Mouse (Mus musculus): ENCODE measurements around the gene Dtx4.

The Dtx4 gene

DNA sequence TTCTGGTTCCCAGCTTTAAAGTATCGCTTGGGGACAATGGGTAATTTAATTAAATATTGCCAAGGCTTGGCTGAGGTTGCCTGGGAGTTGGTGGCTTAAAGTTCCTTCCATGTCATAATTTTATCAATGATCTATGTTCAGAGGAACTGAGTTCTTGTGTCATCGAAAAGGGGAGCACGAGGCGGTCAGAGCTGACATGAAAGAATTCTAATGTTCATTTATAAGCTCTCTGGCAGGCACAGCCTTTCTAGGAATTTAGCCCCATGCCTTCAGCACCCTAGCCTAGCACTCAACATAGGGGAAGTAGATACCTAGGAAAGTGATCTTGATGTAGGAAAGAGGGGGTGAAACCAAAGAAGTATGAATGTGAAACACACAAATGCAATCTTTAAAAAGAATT lies 2.9 kb downstream of the Dtx4 start:
- POLR2A ChIA-PET, result interaction anchor here in 1 of 4 experiments (1.8 kb wide), 1 partner anchor 10 kb away, joined by 8 read pairs; no protein-coding TSS in a partner anchor
- CTCF ChIA-PET, result interaction anchor here in 2 of 4 experiments (0.6 to 0.7 kb wide), 2 partner anchors 13 to 1359 kb away, joined by 3 to 5 read pairs; no protein-coding TSS in a partner anchor

DNA sequence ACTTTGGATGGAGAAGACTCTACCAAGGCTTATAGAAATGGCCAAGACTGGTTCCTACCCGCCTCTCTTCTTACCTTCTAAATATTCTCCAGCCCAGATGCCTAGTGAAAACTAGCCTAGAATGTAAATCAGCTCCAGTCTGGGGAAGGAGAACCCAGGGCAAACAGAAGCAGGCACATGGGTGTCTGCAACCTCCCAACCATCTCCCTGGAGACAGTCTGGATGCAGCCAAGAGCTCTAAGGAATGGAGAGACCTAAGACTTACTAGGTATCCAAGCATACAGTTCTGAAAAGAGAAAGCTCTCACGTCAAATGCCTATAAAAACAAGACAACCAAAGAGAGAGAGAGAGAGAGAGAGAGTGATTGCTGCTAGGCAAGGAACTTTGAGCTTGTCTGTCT lies 3.3 kb downstream of the Dtx4 start:
- POLR2A ChIA-PET, result no interaction called here
- CTCF ChIA-PET, result interaction anchor here in 2 of 4 experiments (0.6 to 0.7 kb wide), 2 partner anchors 13 to 1360 kb away, joined by 3 to 5 read pairs; no protein-coding TSS in a partner anchor

DNA sequence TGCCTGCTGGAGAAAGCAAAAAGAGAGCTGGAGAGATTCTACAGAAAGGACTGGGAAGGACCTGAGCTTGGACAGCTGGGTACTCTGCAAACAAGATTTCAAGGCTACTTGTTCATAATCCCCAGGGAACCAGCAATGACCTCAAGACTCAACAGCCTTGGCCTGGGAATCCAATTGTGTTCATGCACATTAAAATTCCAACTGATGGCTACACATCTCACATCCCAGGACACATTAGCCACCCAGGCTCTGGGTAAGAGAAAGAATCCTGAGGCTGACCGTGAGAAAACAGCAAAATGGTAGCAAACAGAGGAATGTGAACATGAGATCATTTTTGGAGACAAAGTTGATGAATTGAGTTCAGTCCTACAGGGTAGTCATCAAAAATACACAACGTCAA lies 5.0 kb downstream of the Dtx4 start:
- ChIA-PET CTCF (no interaction called here), POLR2A (interaction anchor here in 1 of 4 experiments (0.5 kb wide), 1 partner anchor 299 kb away, joined by 5 read pairs; no protein-coding TSS in a partner anchor)

DNA sequence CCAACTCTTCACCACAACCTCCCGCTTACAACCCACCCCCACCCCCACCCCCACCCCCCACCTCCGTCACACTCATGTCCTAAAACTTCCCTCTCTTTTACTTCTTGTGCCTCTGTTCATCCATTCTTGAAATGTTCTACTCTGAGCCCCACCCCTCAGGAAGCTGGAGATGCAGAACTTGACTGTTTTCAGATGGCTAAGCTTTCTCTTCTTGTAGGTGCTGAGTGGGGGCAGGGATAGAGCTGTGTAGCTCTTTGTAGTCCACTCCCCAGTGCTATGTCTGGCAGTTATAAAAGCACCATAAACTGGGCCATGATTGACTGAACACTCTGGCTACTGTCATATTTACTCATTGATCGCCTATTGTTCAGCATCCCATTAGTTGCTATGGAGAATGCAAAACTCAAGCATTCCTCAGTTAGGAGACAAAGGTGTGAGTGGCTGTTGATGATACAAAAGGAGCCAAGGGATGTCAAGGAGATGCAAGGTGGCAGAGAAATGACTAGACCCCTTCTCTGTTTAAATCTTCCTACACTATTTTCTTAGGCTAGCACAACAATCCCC lies 6.2 kb downstream of the Dtx4 start:
- ChIA-PET POLR2A (interaction anchor here in 2 of 4 experiments (0.6 kb wide), 2 partner anchors 26 to 43 kb away, joined by 3 to 7 read pairs; no protein-coding TSS in a partner anchor), CTCF (interaction anchor here in 2 of 4 experiments (0.5 to 0.6 kb wide), 2 partner anchors 137 to 674 kb away, joined by 3 to 5 read pairs; no protein-coding TSS in a partner anchor)

DNA sequence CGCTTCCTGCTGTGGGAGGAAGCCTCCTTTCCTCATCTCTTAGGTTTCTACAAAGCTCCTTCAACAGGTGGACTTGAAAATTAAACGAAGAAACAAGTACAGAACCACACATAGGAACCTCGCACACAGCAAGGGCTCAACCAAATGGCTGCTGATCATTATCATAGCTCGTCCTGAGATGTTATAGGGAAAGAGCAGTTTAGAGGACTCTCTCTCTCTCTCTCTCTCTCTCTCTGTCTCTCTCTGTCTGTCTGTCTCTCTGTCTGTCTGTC lies 7.1 kb downstream of the Dtx4 start:
- POLR2A ChIA-PET, result interaction anchor here in 1 of 4 experiments (0.6 kb wide), 1 partner anchor 242 kb away, joined by 4 read pairs; no protein-coding TSS in a partner anchor

DNA sequence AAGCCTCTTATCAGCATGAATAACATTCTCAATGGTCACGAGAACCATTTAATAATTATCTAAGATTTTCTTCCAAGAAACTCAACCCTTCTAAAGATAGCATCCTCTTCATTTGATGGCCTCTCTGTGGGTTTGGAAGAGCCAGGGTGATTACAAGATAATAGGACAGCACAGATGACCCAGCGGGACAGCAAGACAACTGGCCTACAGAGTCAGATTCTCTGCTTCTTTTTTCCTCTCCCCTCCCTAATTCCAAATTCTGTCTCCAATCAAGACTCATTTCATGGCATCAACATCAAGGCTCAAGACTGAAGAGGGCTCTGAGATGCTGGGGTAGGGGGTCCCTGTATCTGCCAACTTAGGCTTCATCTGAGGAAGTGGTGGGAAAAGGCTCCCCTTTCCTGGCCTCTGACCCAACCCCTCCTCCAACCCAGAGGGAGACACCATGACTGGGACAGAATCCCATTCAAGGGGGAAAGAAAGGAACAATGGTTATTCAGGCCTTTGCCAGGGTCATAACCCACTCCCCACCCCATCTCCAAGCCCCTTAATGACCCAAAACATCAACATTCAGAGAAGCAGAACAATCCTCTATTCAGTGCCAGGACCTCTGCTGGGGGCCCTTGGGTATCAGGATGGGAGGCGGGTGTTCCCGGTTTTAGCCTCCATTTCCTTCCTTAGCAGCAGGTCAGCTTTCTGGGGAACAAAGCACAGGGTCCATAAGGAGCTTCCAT lies 7.6 kb downstream of the Dtx4 start:
- ChIA-PET CTCF (interaction anchor here in 1 of 4 experiments (0.6 kb wide), 1 partner anchor 17 kb away, joined by 8 read pairs; no protein-coding TSS in a partner anchor), POLR2A (no interaction called here)

More for the DNA sequence above, 7.1 kb downstream of the Dtx4 start:
- CTCF ChIA-PET, result no interaction called here

DNA sequence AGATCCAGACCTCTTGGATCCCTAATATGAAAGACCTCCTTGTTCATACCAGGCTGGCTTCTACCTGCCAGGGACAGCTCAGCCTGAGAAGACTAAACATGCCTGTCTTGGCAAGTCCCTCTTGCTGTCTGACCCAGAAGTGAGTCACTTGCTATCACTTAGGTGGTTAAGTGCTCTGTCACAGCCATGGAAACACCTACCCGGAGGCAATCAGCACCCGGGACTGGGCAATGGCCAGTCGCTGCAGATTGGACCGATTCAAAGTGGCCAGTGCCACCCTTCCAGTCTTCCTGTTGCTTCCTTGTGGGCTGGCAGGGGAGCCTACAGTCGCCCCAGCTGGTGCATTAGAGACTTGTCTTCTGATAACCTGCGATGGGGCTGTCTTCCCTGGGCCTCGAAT lies 9.6 kb downstream of the Dtx4 start:
- POLR2A ChIA-PET, result interaction anchor here in 1 of 4 experiments (4.4 kb wide), 1 partner anchor 10 kb away, joined by 21 read pairs; the partner anchor contains the start of gene Dtx4

DNA sequence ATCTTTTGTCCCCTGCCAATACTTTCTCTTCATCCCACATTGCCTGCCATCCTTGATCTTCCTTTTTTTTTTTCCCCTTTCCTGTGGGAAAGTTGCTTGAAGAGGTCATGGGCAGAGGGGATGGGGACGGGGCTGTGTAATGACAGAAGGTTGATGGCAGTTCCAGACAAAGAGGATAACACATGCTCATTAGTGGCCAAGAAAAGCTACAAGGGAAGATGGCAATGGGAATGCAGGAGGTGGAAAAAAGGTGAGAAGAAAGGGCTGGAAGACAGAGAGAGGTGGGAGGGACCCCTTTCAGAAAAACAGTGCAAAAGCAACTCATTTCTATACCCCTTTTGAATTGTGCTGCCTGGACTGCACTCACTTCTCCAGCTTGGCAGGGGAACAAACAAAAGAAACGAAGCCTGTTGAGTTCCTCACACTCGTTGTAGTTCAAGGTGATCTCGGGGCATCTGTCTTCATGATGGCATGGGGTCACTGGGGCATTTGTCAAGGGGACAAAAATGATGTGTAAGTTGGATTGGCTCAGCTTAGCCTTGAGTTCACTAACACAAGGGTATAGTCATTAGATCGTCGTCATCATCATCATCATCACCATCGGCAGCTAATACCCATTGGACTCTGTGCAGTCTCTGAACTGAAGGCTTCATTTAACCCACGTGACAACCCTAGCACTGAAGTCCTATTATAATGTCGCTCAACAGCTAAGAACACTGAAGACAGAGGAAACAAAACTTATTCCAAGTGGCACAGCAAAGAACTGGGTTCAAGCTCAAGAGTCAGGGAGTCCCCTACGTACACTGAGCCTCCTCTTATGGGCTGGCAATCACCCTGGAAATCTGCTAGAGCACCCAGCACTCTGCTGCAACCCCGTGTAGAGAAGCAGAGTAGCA lies 11.3 kb downstream of the Dtx4 start:
- POLR2A ChIA-PET, result interaction anchor here in 2 of 4 experiments (0.8 to 4.4 kb wide), 2 partner anchors 9 to 11 kb away, joined by 4 to 21 read pairs; partner anchors contain the start of gene Dtx4 (in 1 of the 2)
- CTCF ChIA-PET, result interaction anchor here in 1 of 4 experiments (0.7 kb wide), 1 partner anchor 12 kb away, joined by 4 read pairs; no protein-coding TSS in a partner anchor

More for the DNA sequence above, 9.6 kb downstream of the Dtx4 start:
- CTCF ChIA-PET, result no interaction called here

DNA sequence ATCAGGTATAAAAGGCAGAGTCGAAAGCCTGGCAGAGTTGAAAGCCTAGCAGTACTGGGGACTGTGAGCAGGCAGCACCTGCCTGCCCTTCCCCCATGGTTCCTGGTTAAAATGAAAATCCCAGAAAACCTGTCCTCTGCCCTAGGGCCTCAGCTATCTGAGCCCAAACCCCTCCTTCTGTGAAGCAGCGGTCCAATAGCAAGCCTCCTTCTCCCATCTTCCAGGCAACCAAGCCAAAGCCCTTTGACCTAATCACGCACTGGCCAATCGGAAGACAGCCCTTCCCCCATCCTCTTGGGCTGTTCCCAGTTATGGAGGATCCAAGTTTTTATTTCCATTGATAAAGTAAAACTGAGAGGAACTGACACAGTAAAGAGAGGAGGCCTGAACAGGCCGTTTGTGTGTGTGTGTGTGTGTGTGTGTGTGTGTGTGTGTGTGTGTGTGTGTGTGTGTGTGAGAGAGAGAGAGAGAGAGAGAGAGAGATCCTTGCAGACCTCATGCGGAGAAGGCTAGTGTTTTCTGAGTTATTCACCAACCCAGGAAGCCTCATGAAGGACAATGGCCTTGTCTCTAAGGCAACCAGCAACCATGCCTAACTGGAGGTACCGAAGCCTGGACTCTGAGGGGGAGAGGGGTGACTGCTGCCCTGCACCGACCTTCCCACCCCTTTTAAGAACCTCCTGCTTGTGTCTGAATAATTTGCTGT lies 12.1 kb downstream of the Dtx4 start:
- ChIA-PET CTCF (interaction anchor here in 3 of 4 experiments (0.6 to 2.3 kb wide), 9 partner anchors 12 to 108 kb away, joined by 3 to 29 read pairs (median 6); partner anchors contain the start of gene Dtx4 (in 2 of the 3)), POLR2A (interaction anchor here (0.6 to 4.4 kb wide), 11 partner anchors 10 to 477 kb away, joined by 3 to 21 read pairs (median 5); partner anchors contain the start of genes Dtx4 (in 2 of the 4) and Olfr1441 (in 1 of the 4))

DNA sequence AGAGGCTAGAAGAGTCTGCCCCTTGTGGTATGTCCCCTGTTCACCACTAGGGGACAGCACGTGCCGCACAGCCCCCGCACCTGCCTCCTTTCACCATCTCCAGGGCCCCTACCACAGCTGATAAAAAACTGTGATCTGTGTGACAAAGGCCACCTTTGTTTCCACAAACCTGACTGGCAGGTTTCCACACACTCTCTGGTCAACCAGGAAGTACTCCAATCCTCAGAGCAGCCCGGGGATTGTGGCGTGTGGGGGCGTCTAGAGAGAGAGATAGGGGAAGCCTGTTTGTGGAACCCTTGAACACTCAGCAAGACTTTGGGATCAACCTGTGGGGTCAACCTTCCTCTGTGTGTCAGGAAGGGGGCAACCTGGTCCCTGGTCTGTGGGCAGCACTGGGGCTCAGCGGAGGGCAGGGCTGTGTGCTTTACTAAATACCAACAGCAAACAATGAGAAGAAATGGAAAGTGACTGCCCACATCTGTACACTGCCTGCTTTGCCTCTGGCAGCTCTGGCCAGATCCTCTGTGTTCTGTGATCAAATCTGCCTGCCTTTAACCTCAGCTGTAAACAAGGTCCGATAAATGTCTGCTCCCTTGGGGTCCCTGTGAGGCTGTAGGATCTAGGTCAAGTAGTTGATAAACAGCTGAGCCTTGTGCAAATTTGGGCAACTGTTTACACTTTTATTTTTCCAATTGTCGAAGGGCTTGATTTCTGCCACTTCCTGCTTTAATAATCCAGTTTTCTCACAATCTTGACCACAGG lies 12.9 kb downstream of the Dtx4 start:
- CTCF ChIA-PET, result interaction anchor here in 2 of 4 experiments (0.5 to 2.3 kb wide), 12 partner anchors 12 to 166 kb away, joined by 3 to 29 read pairs (median 4); partner anchors contain the start of gene Dtx4 (in 2 of the 2)
- POLR2A ChIA-PET, result interaction anchor here (0.6 to 4.4 kb wide), 15 partner anchors 11 to 1594 kb away, joined by 3 to 21 read pairs (median 4); partner anchors contain the start of gene Dtx4 (in 2 of the 4)

DNA sequence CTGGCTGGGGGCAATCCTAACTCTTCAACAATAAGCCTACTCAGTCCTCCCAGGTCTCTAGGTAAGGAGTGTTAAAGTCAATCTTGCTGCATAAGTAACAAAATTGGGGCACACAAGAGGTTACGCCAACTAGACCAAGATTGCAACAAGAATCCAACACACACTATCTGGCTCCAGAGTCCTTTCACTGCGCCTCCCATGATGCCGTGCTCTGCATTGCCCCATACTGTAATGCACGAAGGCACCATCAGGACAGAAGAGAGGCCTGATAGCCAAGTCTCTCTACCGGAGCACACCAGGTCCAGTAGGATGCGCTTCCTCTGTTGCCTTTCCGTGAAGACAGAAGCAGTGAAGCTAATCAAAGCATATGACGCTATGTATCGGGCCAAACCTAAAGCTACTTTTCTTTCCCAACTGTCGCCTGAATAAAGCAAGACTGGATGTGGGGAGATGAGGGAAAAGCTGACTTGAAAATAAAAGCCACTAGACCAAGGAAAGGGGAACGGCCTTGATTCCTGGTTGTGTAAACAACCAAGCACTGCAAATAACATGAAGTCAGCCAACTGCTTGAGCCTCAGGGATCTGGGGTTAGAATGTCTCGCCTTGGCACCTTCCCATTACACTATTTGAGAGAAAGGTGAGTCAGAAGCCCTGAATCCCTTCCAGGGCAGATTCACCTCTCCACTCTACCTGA lies 13.6 kb downstream of the Dtx4 start:
- ChIA-PET POLR2A (interaction anchor here in 3 of 4 experiments (0.6 to 4.4 kb wide), 9 partner anchors 12 to 109 kb away, joined by 3 to 21 read pairs (median 5); partner anchors contain the start of gene Dtx4 (in 2 of the 3)), CTCF (interaction anchor here in 2 of 4 experiments (1.0 to 2.3 kb wide), 8 partner anchors 11 to 104 kb away, joined by 3 to 29 read pairs (median 6); partner anchors contain the start of gene Dtx4 (in 2 of the 2))

DNA sequence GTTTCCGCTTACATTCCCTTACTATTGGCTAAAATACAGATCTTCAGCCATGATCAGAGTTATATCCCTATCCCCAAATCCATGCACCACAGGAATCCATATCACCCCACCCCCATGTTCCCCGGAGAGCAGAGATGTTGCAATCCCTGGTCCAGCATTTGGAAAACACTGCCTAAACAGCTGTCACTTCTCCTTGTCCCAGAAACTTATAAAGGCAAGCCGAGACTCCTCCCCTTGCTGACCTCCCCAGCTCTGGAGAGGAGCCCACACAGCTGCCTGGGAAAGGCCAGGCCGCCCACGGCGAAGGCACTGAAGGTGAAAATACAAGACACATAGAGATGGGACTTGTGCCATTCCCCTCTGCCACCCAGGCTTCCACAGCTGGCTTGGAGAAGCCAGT lies 14.4 kb downstream of the Dtx4 start:
- CTCF ChIA-PET, result interaction anchor here in 1 of 4 experiments (0.8 to 2.1 kb wide), 2 partner anchors 15 to 31 kb away, joined by 3 to 6 read pairs; no protein-coding TSS in a partner anchor
- POLR2A ChIA-PET, result interaction anchor here in 1 of 4 experiments (2.4 kb wide), 1 partner anchor 13 kb away, joined by 8 read pairs; no protein-coding TSS in a partner anchor

DNA sequence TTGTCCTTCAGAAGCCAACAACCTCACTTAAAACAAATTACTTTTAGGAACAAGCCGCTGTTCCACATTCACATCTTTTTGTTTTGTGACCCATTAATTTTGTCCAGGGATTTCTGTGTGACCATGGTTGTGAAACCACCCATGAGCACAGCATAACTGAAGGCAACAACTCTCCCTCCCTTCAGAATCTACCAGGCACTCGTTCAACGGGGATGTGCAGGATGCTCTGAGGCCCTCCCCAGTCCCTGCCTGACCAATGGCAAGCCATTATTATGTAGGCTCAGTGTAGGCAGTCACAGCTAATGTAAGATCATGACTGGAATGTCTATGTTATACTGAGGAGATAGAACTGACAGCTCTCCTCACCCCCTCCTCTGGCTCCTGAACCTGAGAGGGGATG lies 15.6 kb downstream of the Dtx4 start:
- ChIA-PET CTCF (interaction anchor here in 1 of 4 experiments (0.6 kb wide), 1 partner anchor 16 kb away, joined by 3 read pairs; the partner anchor contains the start of gene Dtx4), POLR2A (interaction anchor here in 2 of 4 experiments (0.6 to 0.9 kb wide), 2 partner anchors 14 to 256 kb away, joined by 3 read pairs; no protein-coding TSS in a partner anchor)

DNA sequence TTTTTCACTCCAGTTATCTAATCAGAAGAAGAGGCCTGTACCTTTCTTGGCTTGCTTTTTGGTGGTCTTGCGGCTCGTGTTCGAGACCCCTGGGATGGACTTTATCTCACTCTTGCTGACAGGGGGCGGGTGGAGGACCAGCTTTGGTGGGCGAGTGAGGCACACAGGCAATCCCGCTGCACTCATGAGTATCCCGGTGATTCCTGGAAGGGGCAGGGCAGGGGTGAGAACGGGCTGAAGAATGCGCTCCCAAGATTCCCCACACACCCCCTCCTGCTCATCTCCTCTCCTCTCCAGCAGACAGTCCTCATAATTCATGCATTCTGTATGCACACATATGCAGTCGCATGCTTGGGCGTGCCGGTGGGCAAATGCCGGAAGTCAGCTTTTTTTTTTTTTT lies 16.0 kb downstream of the Dtx4 start:
- CTCF ChIA-PET, result interaction anchor here in 2 of 4 experiments (0.6 kb wide), 2 partner anchors 13 to 16 kb away, joined by 3 read pairs; partner anchors contain the start of gene Dtx4 (in 1 of the 2)
- POLR2A ChIA-PET, result interaction anchor here in 2 of 4 experiments (0.6 to 0.9 kb wide), 2 partner anchors 14 to 256 kb away, joined by 3 read pairs; no protein-coding TSS in a partner anchor

DNA sequence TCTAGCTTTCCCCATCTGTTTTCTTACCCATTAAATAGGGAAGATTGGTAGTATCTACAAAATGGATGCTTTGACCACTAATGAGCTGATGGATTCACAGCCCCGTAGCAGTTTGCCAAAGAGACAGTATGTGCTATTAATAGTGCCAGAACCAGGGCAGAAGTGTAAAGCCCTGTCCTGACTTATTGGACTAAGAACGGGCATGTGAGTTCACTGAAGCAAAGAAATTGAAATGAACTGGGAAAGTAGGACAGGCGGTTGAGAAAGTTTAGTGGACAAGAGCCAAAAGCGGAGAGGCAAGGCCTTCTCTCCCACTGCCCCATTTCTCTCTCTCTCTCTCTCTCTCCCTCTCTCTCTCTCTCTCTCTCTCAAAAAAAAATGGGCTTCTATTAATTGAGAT lies 17.0 kb downstream of the Dtx4 start:
- ChIA-PET POLR2A (interaction anchor here in 1 of 4 experiments (1.1 kb wide), 2 partner anchors 11 to 57 kb away, joined by 3 to 4 read pairs; no protein-coding TSS in a partner anchor), CTCF (no interaction called here)

DNA sequence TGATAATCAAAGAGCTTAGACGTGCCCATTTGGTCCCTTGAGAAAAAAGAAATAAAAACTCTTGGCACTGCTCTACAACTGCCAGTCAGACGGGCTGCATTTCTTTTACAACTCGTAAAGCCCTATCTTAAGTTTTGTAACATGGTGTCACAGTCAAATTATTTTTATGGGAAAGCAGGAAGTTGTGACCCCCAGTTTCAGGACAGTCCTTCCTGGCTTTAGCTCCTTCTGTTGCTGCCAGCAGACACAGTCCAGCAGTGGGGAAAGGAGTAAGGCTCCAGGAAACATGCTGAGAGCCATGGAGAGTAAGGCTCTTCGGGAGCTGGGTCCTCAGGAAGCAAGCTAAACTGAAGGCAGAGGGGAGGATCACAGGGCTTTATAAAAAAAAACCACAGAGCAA lies 17.5 kb downstream of the Dtx4 start:
- ChIA-PET POLR2A (interaction anchor here in 1 of 4 experiments (1.1 kb wide), 2 partner anchors 10 to 58 kb away, joined by 3 to 4 read pairs; no protein-coding TSS in a partner anchor), CTCF (no interaction called here)

Data from embryonic stem cell, embryonic (primary cell).